Mouse (Mus musculus) embryonic fibroblast, embryonic 13.5 days (primary cell): ENCODE results near the gene Heph.
"Not testable (repeated sequence)": the region's sequence is repeated elsewhere in the genome, so short reads cannot be mapped to it uniquely, and the experiment has no call there.

Source experiments
- CTCF ChIP-seq: IDR thresholded peaks from 2 replicates; pipeline ENCODE4 v1.5.1; 2011; ENCODE audit warnings: mild to moderate bottlenecking, control low read depth, low read length, moderate library complexity, borderline replicate concordance; ENCODE audit not compliant: insufficient read depth
- POLR2A ChIP-seq: IDR thresholded peaks from 2 replicates; pipeline ENCODE4 v1.6.1; 2011; ENCODE audit warnings: low read depth, mild to moderate bottlenecking, control low read depth, low read length, moderate library complexity

GRCm38 (mm10) chrX:96415351-96415750 lies 39.8 kb upstream of the Heph start:
- TF ChIP-seq POLR2A, CTCF: not testable (repeated sequence)
